Mouse (Mus musculus) kidney, adult 2 months (tissue): ENCODE measurements around the gene H2-K1.

ENCODE experiments used
- CTCF ChIP-seq: fragments of 200-500 bp; conservative IDR thresholded peaks from 2 replicates; pipeline ENCODE4 v1.5.1; 2011; ENCODE audit warnings: low read depth, mild to moderate bottlenecking, control low read depth, low read length, moderate library complexity, mixed read lengths; ENCODE audit not compliant: insufficient read depth, insufficient read length
- POLR2A ChIP-seq: fragments of 200-500 bp; IDR thresholded peaks from one replicate; pipeline ENCODE4 v1.6.1; 2011; ENCODE audit warnings: low read depth, low read length, control low read depth

- TF ChIP-seq CTCF, result no peak
- no peak for TF ChIP-seq POLR2A
These were observed 22.3 kb upstream of the H2-K1 start for GRCm38 (mm10) chr17:34022414-34022783.
